Mouse (Mus musculus): ENCODE results near the gene Nms. TPM values are rescaled to one million over a fixed set of nuclear protein-coding genes. Genes with fewer than 3 reads are reported as not detected.

Gene Nms
- polyA plus RNA-seq, 1 experiment from 2014 or later, result not detected

- peaks cover 13% of the 10 kb centered on the region for H3K36me3 ChIP-seq (ENCODE audit: insufficient read depth, low read length)
- peak; percentile 90 for ATAC-seq (ENCODE audit: low FRiP score, low TSS enrichment)
- peak overlapping the region; percentile 70 for H3K4me3 ChIP-seq (ENCODE audit: low read length)
- peak overlapping the region; percentile 71 for H3K4me2 ChIP-seq (replicated peaks; ENCODE audit: low read depth, low read length)
- peak overlapping the region; percentile 80 for H3K9ac ChIP-seq (replicated peaks; ENCODE audit: low read length)
- no peaks in the 10 kb centered on the region for H3K27me3 ChIP-seq (ENCODE audit: insufficient read depth, low read length)
- WGBS, result under 1% methylated on average over 25 of the region's 25 CpGs
- H3K9me3 ChIP-seq (ENCODE audit: low read length), result no peaks in the 10 kb centered on the region
- H3K4me1 ChIP-seq (ENCODE audit: insufficient read depth, low read length), result peaks cover 19% of the 10 kb centered on the region
- H3K27ac ChIP-seq (ENCODE audit: low read length), result peak overlapping the region; percentile 84
Observed at GRCm38 (mm10) chr1:38987865-38988211, 48.9 kb downstream of the Nms start.

DNA sequence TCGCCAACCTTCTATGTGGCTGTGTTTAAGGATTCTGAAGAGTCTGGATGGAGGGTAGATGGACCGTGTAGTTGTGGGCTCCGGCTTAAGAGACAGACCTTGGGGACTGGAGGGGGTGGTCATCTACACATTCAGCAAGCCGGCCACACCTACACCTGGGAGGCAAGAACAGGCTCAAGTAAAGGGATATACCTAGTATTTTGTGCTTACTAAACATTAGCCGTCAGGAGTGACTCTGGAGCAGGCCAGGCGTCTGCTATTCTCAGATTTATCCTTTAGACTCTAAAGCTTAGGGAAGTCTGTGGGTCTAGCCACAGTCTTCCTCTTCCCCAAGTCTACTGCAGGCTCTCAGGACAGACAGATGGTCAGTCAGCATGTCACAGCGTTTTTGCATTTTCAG, 49.4 kb downstream of the Nms start:
- ATAC-seq (ENCODE audit: low FRiP score, low TSS enrichment), result no peak

DNA sequence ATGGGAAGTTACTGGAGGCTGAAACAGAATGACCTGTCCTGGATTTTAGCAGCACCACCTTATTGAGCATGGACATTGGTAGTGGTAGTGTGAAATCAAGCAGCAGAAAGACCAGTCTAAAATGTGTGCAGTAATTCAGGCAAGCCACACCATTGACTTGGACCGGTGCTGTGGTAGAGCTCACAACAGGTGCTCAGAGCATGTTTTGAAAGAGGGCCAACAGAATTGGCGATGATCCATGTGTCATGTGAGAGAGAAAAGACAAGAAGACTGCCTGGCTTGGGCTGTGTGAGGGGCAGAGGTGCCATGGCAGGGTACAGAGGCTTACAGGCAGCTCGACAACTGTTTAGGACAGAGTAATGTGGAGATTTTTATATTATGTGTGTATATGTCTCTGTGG, 53.4 kb downstream of the Nms start:
- H3K36me3 ChIP-seq (ENCODE audit: insufficient read depth, low read length), result peaks cover 46% of the 10 kb centered on the region
- 92% methylated on average over 3 of the region's 3 CpGs for WGBS

More for the DNA sequence above, 49.4 kb downstream of the Nms start:
- no peaks in the 10 kb centered on the region for H3K27me3 ChIP-seq (ENCODE audit: insufficient read depth, low read length)
- H3K4me2 ChIP-seq (replicated peaks; ENCODE audit: low read depth, low read length), result peak overlapping the region; percentile 71
- WGBS, result 19% methylated on average over 7 of the region's 7 CpGs
- H3K4me3 ChIP-seq (ENCODE audit: low read length), result peak overlapping the region; percentile 70
- H3K9ac ChIP-seq (replicated peaks; ENCODE audit: low read length), result peak overlapping the region; percentile 80
- H3K36me3 ChIP-seq (ENCODE audit: insufficient read depth, low read length), result peaks cover 16% of the 10 kb centered on the region
- no peaks in the 10 kb centered on the region for H3K9me3 ChIP-seq (ENCODE audit: low read length)
- peaks cover 19% of the 10 kb centered on the region for H3K4me1 ChIP-seq (ENCODE audit: insufficient read depth, low read length)
- peak overlapping the region; percentile 84; the same call in 1 of the 2 replicates for H3K27ac ChIP-seq (ENCODE audit: low read length)

More for the DNA sequence above, 53.4 kb downstream of the Nms start:
- H3K4me3 ChIP-seq (ENCODE audit: low read length), result no peak overlapping the region
- peaks cover 10% of the 10 kb centered on the region for H3K4me1 ChIP-seq (ENCODE audit: insufficient read depth, low read length)
- H3K27me3 ChIP-seq (ENCODE audit: insufficient read depth, low read length), result no peaks in the 10 kb centered on the region
- H3K9me3 ChIP-seq (ENCODE audit: low read length), result no peaks in the 10 kb centered on the region
- no peak overlapping the region for H3K4me2 ChIP-seq (replicated peaks; ENCODE audit: low read depth, low read length)
- no peak overlapping the region for H3K27ac ChIP-seq (ENCODE audit: low read length)
- ATAC-seq (ENCODE audit: low FRiP score, low TSS enrichment), result no peak
- H3K9ac ChIP-seq (replicated peaks; ENCODE audit: low read length), result no peak overlapping the region

Other genes with a start within 250 kb of the Nms start
- gene Lonrf2, start 102.4 kb upstream of the Nms start, polyA plus RNA-seq (2015; fragmentation: Nextera tagmentation; extraction: Ambion mirVana), result 1.1 and 1.4 TPM in 2 replicates
- gene Chst10, start 41.0 kb upstream of the Nms start, polyA plus RNA-seq (2015; fragmentation: Nextera tagmentation; extraction: Ambion mirVana), result 3.8 and 4.9 TPM in 2 replicates
- gene Pdcl3, start 46.5 kb downstream of the Nms start, polyA plus RNA-seq (2015; fragmentation: Nextera tagmentation; extraction: Ambion mirVana), result 165 and 172 TPM in 2 replicates